Mouse (Mus musculus) heart, embryonic 12.5 days (tissue): ENCODE data around the gene Atp5e. TPM values are rescaled to one million over a fixed set of nuclear protein-coding genes. Genes with fewer than 3 reads are reported as not detected.

ENCODE experiments used
- ATAC-seq: fragments of 200-750 bp; cut with Nextera tagmentation; 2 replicates; pipeline ENCODE4 v1.8.0; 2017; ENCODE audit warnings: moderate TSS enrichment, moderate library complexity; ENCODE audit not compliant: insufficient number of reproducible peaks, low FRiP score
- H3K27ac ChIP-seq: fragments of 300-500 bp; sonication (generic); 2 replicates; pipeline ENCODE4 v1.5.1; 2016; ENCODE audit warnings: mild to moderate bottlenecking, moderate library complexity; ENCODE audit not compliant: poor library complexity, severe bottlenecking
- H3K27me3 ChIP-seq: fragments of 300-500 bp; sonication (generic); replicated peaks from 2 replicates; pipeline ENCODE4 v1.6.1; 2016; ENCODE audit warnings: mild to moderate bottlenecking, moderate library complexity
- H3K36me3 ChIP-seq: fragments of 300-500 bp; sonication (generic); 2 replicates; pipeline ENCODE4 v1.6.1; 2016; ENCODE audit warnings: mild to moderate bottlenecking, moderate library complexity
- H3K4me1 ChIP-seq: fragments of 300-500 bp; sonication (generic); replicated peaks from 2 replicates; pipeline ENCODE4 v1.6.1; 2016; ENCODE audit warnings: mild to moderate bottlenecking
- H3K4me2 ChIP-seq: fragments of 300-500 bp; sonication (generic); 2 replicates; pipeline ENCODE4 v1.6.1; 2016; ENCODE audit warnings: mild to moderate bottlenecking, moderate library complexity
- H3K4me3 ChIP-seq: fragments of 300-500 bp; sonication (generic); 2 replicates; pipeline ENCODE4 v1.5.1; 2016; ENCODE audit warnings: mild to moderate bottlenecking
- H3K9ac ChIP-seq: fragments of 300-500 bp; sonication (generic); 2 replicates; pipeline ENCODE4 v1.6.1; 2016; ENCODE audit warnings: mild to moderate bottlenecking, moderate library complexity
- H3K9me3 ChIP-seq: fragments of 300-500 bp; sonication (generic); replicated peaks from 2 replicates; pipeline ENCODE4 v1.6.1; 2016; ENCODE audit warnings: mild to moderate bottlenecking, moderate library complexity
- WGBS: fragments of 180-500 bp; shearing (Covaris S2); methylation state at CpG from one replicate; pipeline ENCODE4 v1.1.7; 2016; 5-methylcytosine and 5-hydroxymethylcytosine counted together
- polyA plus RNA-seq: library from polyadenylated mRNA; unstranded; fragments of >200 nt; fragmentation: Nextera tagmentation; extraction: Ambion mirVana; gene quantifications from 2 replicates; pipeline ENCODE4 v1.2.1, GENCODE M21; 2016

Gene Atp5e
- polyA plus RNA-seq, 1 experiment from 2014 or later: 1,054 TPM

GRCm38 (mm10) chr2:174477543-174478319 is 13.8 kb upstream of the Atp5e start:
- no peaks in the 10 kb centered on the region for H3K4me1 ChIP-seq
- no peaks in the 10 kb centered on the region for H3K27me3 ChIP-seq
- no peak for ATAC-seq
- H3K4me2 ChIP-seq: no peak overlapping the region
- no peak overlapping the region for H3K4me3 ChIP-seq
- no peaks in the 10 kb centered on the region for H3K36me3 ChIP-seq
- no peak overlapping the region for H3K9ac ChIP-seq
- WGBS: 71% methylated on average over 3 of the region's 3 CpGs
- H3K27ac ChIP-seq: no peak overlapping the region
- no peaks in the 10 kb centered on the region for H3K9me3 ChIP-seq

- no peak overlapping the region for H3K27ac ChIP-seq
- no peaks in the 10 kb centered on the region for H3K27me3 ChIP-seq
- H3K36me3 ChIP-seq: peaks cover 12% of the 10 kb centered on the region
- ATAC-seq: no peak
- peak overlapping the region; percentile 74 for H3K4me2 ChIP-seq
- H3K4me1 ChIP-seq: peaks cover 27% of the 10 kb centered on the region
- H3K9me3 ChIP-seq: no peaks in the 10 kb centered on the region
- peak overlapping the region; percentile 71 for H3K4me3 ChIP-seq
- 75% methylated on average over 5 of the region's 5 CpGs for WGBS
- peak overlapping the region; percentile 60; the same call in 1 of the 2 replicates for H3K9ac ChIP-seq
Observed at GRCm38 (mm10) chr2:174473550-174473927, 9.6 kb upstream of the Atp5e start.

- WGBS: under 1% methylated on average over 53 of the region's 53 CpGs
- H3K36me3 ChIP-seq: peaks cover 17% of the 10 kb centered on the region
- peak; percentile 98 for ATAC-seq
Observed at GRCm38 (mm10) chr2:174472818-174473549, 9.1 kb upstream of the Atp5e start, which contains the start of gene Prelid3b. Gene Prelid3b, minus strand, starts transcription at chr2:174473081.

GRCm38 (mm10) chr2:174472407-174472806 is 8.5 kb upstream of the Atp5e start:
- Histone ChIP-seq H3K4me2 (peak overlapping the region; percentile 74), H3K36me3 (peaks cover 22% of the 10 kb centered on the region), H3K27me3 (no peaks in the 10 kb centered on the region), H3K9me3 (no peaks in the 10 kb centered on the region), H3K4me3 (peak overlapping the region; percentile 71), H3K9ac (peak overlapping the region; percentile 87), H3K4me1 (peaks cover 27% of the 10 kb centered on the region), H3K27ac (peak overlapping the region; percentile 73)
- peak; percentile 41 for ATAC-seq
- 5% methylated on average over 30 of the region's 30 CpGs for WGBS

More at GRCm38 (mm10) chr2:174472818-174473549, 9.1 kb upstream of the Atp5e start, which contains the start of gene Prelid3b:
- H3K4me1 ChIP-seq: peaks cover 27% of the 10 kb centered on the region
- no peaks in the 10 kb centered on the region for H3K27me3 ChIP-seq
- H3K9ac ChIP-seq: peak within 1 kb of the TSS; percentile 87
- H3K9me3 ChIP-seq: no peaks in the 10 kb centered on the region
- peak within 1 kb of the TSS; percentile 71 for H3K4me3 ChIP-seq
- H3K27ac ChIP-seq: peak within 1 kb of the TSS; percentile 73
- peak within 1 kb of the TSS; percentile 74 for H3K4me2 ChIP-seq

GRCm38 (mm10) chr2:174470786-174471405 is 7.0 kb upstream of the Atp5e start:
- WGBS: 82% methylated on average over 7 of the region's 7 CpGs
- no peak for ATAC-seq
- Histone ChIP-seq H3K9me3 (no peaks in the 10 kb centered on the region), H3K9ac (no peak overlapping the region), H3K4me1 (peaks cover 27% of the 10 kb centered on the region), H3K36me3 (peaks cover 35% of the 10 kb centered on the region), H3K27ac (no peak overlapping the region), H3K4me2 (peak overlapping the region; percentile 74), H3K27me3 (no peaks in the 10 kb centered on the region), H3K4me3 (no peak overlapping the region)

- Histone ChIP-seq H3K9ac (no peak overlapping the region), H3K4me3 (no peak overlapping the region), H3K4me1 (peaks cover 27% of the 10 kb centered on the region), H3K9me3 (no peaks in the 10 kb centered on the region), H3K4me2 (no peak overlapping the region), H3K36me3 (peaks cover 40% of the 10 kb centered on the region), H3K27me3 (no peaks in the 10 kb centered on the region), H3K27ac (no peak overlapping the region)
- 70% methylated on average over 4 of the region's 4 CpGs for WGBS
- no peak for ATAC-seq
Observed at GRCm38 (mm10) chr2:174470333-174470732, 6.4 kb upstream of the Atp5e start.

GRCm38 (mm10) chr2:174463370-174463769 is 535 bp downstream of the Atp5e start:
- Histone ChIP-seq H3K27ac (peak overlapping the region; percentile 77), H3K27me3 (no peaks in the 10 kb centered on the region), H3K9me3 (no peaks in the 10 kb centered on the region), H3K9ac (peak overlapping the region; percentile 91), H3K4me3 (peak overlapping the region; percentile 96), H3K4me1 (peaks cover 7% of the 10 kb centered on the region), H3K36me3 (peaks cover 61% of the 10 kb centered on the region), H3K4me2 (peak overlapping the region; percentile 97)
- WGBS: 35% methylated on average over 10 of the region's 10 CpGs
- ATAC-seq: peak; percentile 40

GRCm38 (mm10) chr2:174459365-174459764 is 4.5 kb downstream of the Atp5e start:
- peaks cover 28% of the 10 kb centered on the region for H3K36me3 ChIP-seq
- no peak for ATAC-seq
- no peak overlapping the region for H3K4me3 ChIP-seq
- 70% methylated on average over 2 of the region's 2 CpGs for WGBS
- H3K27ac ChIP-seq: no peak overlapping the region
- H3K9ac ChIP-seq: no peak overlapping the region
- no peaks in the 10 kb centered on the region for H3K27me3 ChIP-seq
- no peak overlapping the region for H3K4me2 ChIP-seq
- peaks cover 7% of the 10 kb centered on the region for H3K4me1 ChIP-seq
- H3K9me3 ChIP-seq: no peaks in the 10 kb centered on the region

- Histone ChIP-seq H3K4me1 (peaks cover 4% of the 10 kb centered on the region), H3K27ac (no peak overlapping the region), H3K9ac (no peak overlapping the region), H3K9me3 (no peaks in the 10 kb centered on the region), H3K4me3 (no peak overlapping the region), H3K36me3 (no peaks in the 10 kb centered on the region), H3K4me2 (no peak overlapping the region), H3K27me3 (no peaks in the 10 kb centered on the region)
- ATAC-seq: peak; percentile 79
- 49% methylated on average over 7 of the region's 7 CpGs for WGBS
Observed at GRCm38 (mm10) chr2:174453681-174454080, 10.2 kb downstream of the Atp5e start.

GRCm38 (mm10) chr2:174450353-174450752 is 13.6 kb downstream of the Atp5e start, which contains the start of gene Tubb1:
Gene Tubb1, plus strand, starts transcription at chr2:174450695.
- H3K4me2 ChIP-seq: no peak within 1 kb of the TSS
- H3K4me3 ChIP-seq: no peak within 1 kb of the TSS
- H3K9ac ChIP-seq: no peak within 1 kb of the TSS
- H3K9me3 ChIP-seq: no peaks in the 10 kb centered on the region
- H3K4me1 ChIP-seq: peaks cover 4% of the 10 kb centered on the region
- peaks cover 13% of the 10 kb centered on the region; the same call in 1 of the 2 replicates for H3K27me3 ChIP-seq
- 58% methylated on average over 4 of the region's 4 CpGs for WGBS
- H3K36me3 ChIP-seq: no peaks in the 10 kb centered on the region
- H3K27ac ChIP-seq: no peak within 1 kb of the TSS
- ATAC-seq: peak; percentile 46; the same call in 1 of the 2 replicates

GRCm38 (mm10) chr2:174448405-174448804 is 15.5 kb downstream of the Atp5e start:
- H3K9ac ChIP-seq: no peak overlapping the region
- H3K27ac ChIP-seq: no peak overlapping the region
- H3K36me3 ChIP-seq: no peaks in the 10 kb centered on the region
- H3K4me2 ChIP-seq: no peak overlapping the region
- H3K4me1 ChIP-seq: peaks cover 2% of the 10 kb centered on the region; the same call in 1 of the 2 replicates
- H3K27me3 ChIP-seq: peaks cover 13% of the 10 kb centered on the region; the same call in 1 of the 2 replicates
- ATAC-seq: no peak
- no peak overlapping the region for H3K4me3 ChIP-seq
- H3K9me3 ChIP-seq: no peaks in the 10 kb centered on the region
- 86% methylated on average over 4 of the region's 4 CpGs for WGBS
